Mouse (Mus musculus) forebrain, embryonic 16.5 days (tissue): ENCODE results near the gene Ptrh1. TPM values are rescaled to one million over a fixed set of nuclear protein-coding genes. Genes with fewer than 3 reads are reported as not detected.

Experiments used
- ATAC-seq: fragments of 200-750 bp; cut with Nextera tagmentation; 2 replicates; pipeline ENCODE4 v1.8.0; 2017; ENCODE audit warnings: mild to moderate bottlenecking, moderate library complexity
- H3K27ac ChIP-seq: fragments of 300-500 bp; sonication (generic); 2 replicates; pipeline ENCODE4 v1.5.1; 2014; ENCODE audit warnings: low read length, control low read depth
- H3K27me3 ChIP-seq: fragments of 300-500 bp; sonication (generic); replicated peaks from 2 replicates; pipeline ENCODE4 v1.6.1; 2014; ENCODE audit warnings: low read length; ENCODE audit not compliant: control insufficient read depth, insufficient read depth
- H3K36me3 ChIP-seq: fragments of 300-500 bp; sonication (generic); 2 replicates; pipeline ENCODE4 v1.6.1; 2014; ENCODE audit not compliant: control insufficient read depth, insufficient read depth
- H3K4me1 ChIP-seq: fragments of 300-500 bp; sonication (generic); replicated peaks from 2 replicates; pipeline ENCODE4 v1.6.1; 2014; ENCODE audit warnings: low read length; ENCODE audit not compliant: control insufficient read depth, insufficient read depth
- H3K4me2 ChIP-seq: fragments of 300-500 bp; sonication (generic); 2 replicates; pipeline ENCODE4 v1.6.1; 2014; ENCODE audit warnings: mild to moderate bottlenecking, low read length, control low read depth
- H3K4me3 ChIP-seq: fragments of 300-500 bp; sonication (generic); replicated peaks from 2 replicates; pipeline ENCODE4 v1.5.1; 2014; ENCODE audit warnings: mild to moderate bottlenecking, low read length, control low read depth
- H3K9ac ChIP-seq: fragments of 300-500 bp; sonication (generic); replicated peaks from 2 replicates; pipeline ENCODE4 v1.6.1; 2014; ENCODE audit warnings: low read depth, low read length, control low read depth
- H3K9me3 ChIP-seq: fragments of 300-500 bp; sonication (generic); 2 replicates; pipeline ENCODE4 v1.6.1; 2016; ENCODE audit warnings: low read length; ENCODE audit not compliant: control insufficient read depth
- WGBS: fragments of 180-500 bp; shearing (Covaris S2); extraction: QIAGEN DNeasy Blood & Tissue Kit; methylation state at CpG from one replicate; pipeline ENCODE4 v1.1.7; 2014; 5-methylcytosine and 5-hydroxymethylcytosine counted together
- polyA plus RNA-seq: library from polyadenylated mRNA; unstranded; fragments of >200 nt; fragmentation: Nextera tagmentation; extraction: Ambion mirVana; gene quantifications from 2 replicates; pipeline ENCODE4 v1.2.1, GENCODE M21; 2015

The Ptrh1 gene
- polyA plus RNA-seq, 1 experiment from 2014 or later: 6.9 TPM

DNA sequence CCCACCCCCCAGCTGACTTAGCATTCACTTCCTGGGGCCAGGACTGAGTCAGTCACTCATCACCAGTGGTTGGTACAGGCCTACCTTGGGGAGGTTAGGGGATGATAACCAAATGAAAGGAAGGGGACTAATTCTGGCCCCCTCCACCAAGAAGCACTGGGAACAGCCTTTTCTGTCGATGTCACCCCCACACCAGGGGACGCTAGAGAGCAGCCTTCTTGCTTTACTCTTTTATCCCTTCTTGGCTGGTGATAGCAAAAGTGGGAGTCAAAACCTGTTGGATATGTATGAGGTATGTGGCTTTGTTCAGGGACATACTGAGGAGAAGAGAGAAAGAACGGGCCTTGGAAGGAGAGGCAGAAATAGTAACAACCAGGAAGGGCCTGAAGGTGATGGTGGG is 12.2 kb upstream of the Ptrh1 start:
- no peak overlapping the region for H3K9ac ChIP-seq
- no peak for ATAC-seq
- peaks cover 13% of the 10 kb centered on the region for H3K4me1 ChIP-seq
- H3K27ac ChIP-seq: no peak overlapping the region
- peaks cover 8% of the 10 kb centered on the region for H3K36me3 ChIP-seq
- H3K27me3 ChIP-seq: no peaks in the 10 kb centered on the region
- H3K4me3 ChIP-seq: no peak overlapping the region
- H3K9me3 ChIP-seq: no peaks in the 10 kb centered on the region
- WGBS: 86% methylated on average over 3 of the region's 3 CpGs
- no peak overlapping the region for H3K4me2 ChIP-seq

GRCm38 (mm10) chr2:32767241-32767640 is 8.3 kb upstream of the Ptrh1 start:
- Histone ChIP-seq H3K4me3 (no peak overlapping the region), H3K4me2 (no peak overlapping the region), H3K4me1 (no peaks in the 10 kb centered on the region), H3K9me3 (no peaks in the 10 kb centered on the region), H3K27me3 (no peaks in the 10 kb centered on the region), H3K27ac (no peak overlapping the region), H3K36me3 (peaks cover 3% of the 10 kb centered on the region; the same call in 1 of the 2 replicates), H3K9ac (no peak overlapping the region)
- no peak for ATAC-seq
- WGBS: 85% methylated on average over 12 of the region's 12 CpGs

- Histone ChIP-seq H3K4me1 (no peaks in the 10 kb centered on the region), H3K27me3 (no peaks in the 10 kb centered on the region), H3K27ac (no peak overlapping the region), H3K4me2 (no peak overlapping the region), H3K9ac (no peak overlapping the region), H3K4me3 (no peak overlapping the region), H3K9me3 (no peaks in the 10 kb centered on the region), H3K36me3 (no peaks in the 10 kb centered on the region)
- no peak for ATAC-seq
- 54% methylated on average over 19 of the region's 19 CpGs for WGBS
Measured at GRCm38 (mm10) chr2:32768661-32769285, 6.8 kb upstream of the Ptrh1 start.

- Histone ChIP-seq H3K27me3 (no peaks in the 10 kb centered on the region), H3K4me1 (no peaks in the 10 kb centered on the region), H3K4me2 (no peak overlapping the region), H3K4me3 (no peak overlapping the region), H3K36me3 (no peaks in the 10 kb centered on the region), H3K9ac (no peak overlapping the region), H3K27ac (no peak overlapping the region), H3K9me3 (no peaks in the 10 kb centered on the region)
- ATAC-seq: no peak
- WGBS: 60% methylated on average over 5 of the region's 5 CpGs
Measured at GRCm38 (mm10) chr2:32769327-32770085, 6.1 kb upstream of the Ptrh1 start.

GRCm38 (mm10) chr2:32771886-32772285 is 3.7 kb upstream of the Ptrh1 start:
- Histone ChIP-seq H3K9me3 (no peaks in the 10 kb centered on the region), H3K4me2 (no peak overlapping the region), H3K4me3 (no peak overlapping the region), H3K27ac (no peak overlapping the region), H3K9ac (no peak overlapping the region), H3K27me3 (no peaks in the 10 kb centered on the region), H3K36me3 (no peaks in the 10 kb centered on the region), H3K4me1 (peaks cover 13% of the 10 kb centered on the region)
- no peak for ATAC-seq
- WGBS: 36% methylated on average over 10 of the region's 12 CpGs

- Histone ChIP-seq H3K27ac (no peak overlapping the region), H3K4me3 (no peak overlapping the region), H3K4me2 (no peak overlapping the region), H3K9ac (no peak overlapping the region), H3K27me3 (no peaks in the 10 kb centered on the region), H3K36me3 (no peaks in the 10 kb centered on the region), H3K4me1 (peaks cover 13% of the 10 kb centered on the region), H3K9me3 (no peaks in the 10 kb centered on the region)
- WGBS: 87% methylated on average over 8 of the region's 8 CpGs
- ATAC-seq: no peak
Measured at GRCm38 (mm10) chr2:32772626-32773279, 2.8 kb upstream of the Ptrh1 start.

- peak overlapping the region; percentile 74 for H3K4me3 ChIP-seq
- peaks cover 13% of the 10 kb centered on the region for H3K4me1 ChIP-seq
- ATAC-seq: no peak
- H3K27ac ChIP-seq: no peak overlapping the region
- H3K9ac ChIP-seq: peak overlapping the region; percentile 26; the same call in 1 of the 2 replicates
- WGBS: 17% methylated on average over 22 of the region's 22 CpGs
- H3K4me2 ChIP-seq: peak overlapping the region; percentile 72
- no peaks in the 10 kb centered on the region for H3K9me3 ChIP-seq
- H3K27me3 ChIP-seq: no peaks in the 10 kb centered on the region
- H3K36me3 ChIP-seq: no peaks in the 10 kb centered on the region
Measured at GRCm38 (mm10) chr2:32776192-32776591, 606 bp downstream of the Ptrh1 start.

DNA sequence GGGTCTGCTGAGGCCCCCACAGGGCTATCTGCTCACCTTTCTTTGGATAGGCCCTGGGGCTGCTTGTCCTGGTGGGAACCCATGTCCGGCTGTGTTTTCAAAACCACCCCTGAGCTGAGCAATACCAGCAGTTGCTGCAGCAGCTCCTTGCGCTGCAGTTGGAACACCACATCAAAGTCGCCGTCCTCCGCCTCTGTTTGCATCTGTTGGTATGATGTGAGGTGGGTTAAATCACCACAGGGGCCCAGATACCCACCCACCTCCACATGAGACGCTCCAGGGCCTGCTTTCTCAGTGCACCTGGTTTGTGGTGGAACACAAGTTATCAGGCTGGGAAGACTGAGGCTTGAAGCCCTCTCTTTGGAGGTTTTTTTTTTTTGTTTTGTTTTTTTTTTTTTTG is 2.5 kb downstream of the Ptrh1 start:
- Histone ChIP-seq H3K4me3 (no peak overlapping the region), H3K36me3 (no peaks in the 10 kb centered on the region), H3K27me3 (no peaks in the 10 kb centered on the region), H3K27ac (no peak overlapping the region), H3K4me1 (peaks cover 13% of the 10 kb centered on the region), H3K9me3 (no peaks in the 10 kb centered on the region), H3K9ac (no peak overlapping the region), H3K4me2 (no peak overlapping the region)
- WGBS: 94% methylated on average over 6 of the region's 6 CpGs
- no peak for ATAC-seq

DNA sequence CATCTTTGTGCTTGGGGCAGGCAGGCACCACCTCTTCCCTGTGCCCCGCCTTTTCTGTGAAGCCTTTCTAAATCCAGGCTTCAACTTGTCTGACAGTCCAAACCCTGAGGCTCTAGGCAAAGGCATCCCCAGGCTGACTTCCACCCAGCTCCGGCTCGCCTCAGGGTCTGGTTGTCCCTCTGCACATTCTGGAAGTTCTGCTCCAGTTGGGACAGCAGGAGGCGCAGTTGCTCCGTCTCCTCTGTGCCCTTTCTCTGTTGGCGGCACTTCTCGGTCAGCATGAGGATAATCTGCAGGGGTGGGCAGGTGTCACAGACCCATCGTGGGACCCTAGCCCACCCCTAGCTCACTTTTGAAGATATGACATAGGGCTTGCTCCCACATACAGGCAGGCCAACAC is 3.5 kb downstream of the Ptrh1 start:
- Histone ChIP-seq H3K36me3 (no peaks in the 10 kb centered on the region), H3K27ac (no peak overlapping the region), H3K9me3 (no peaks in the 10 kb centered on the region), H3K4me1 (peaks cover 13% of the 10 kb centered on the region), H3K4me2 (no peak overlapping the region), H3K27me3 (no peaks in the 10 kb centered on the region), H3K9ac (no peak overlapping the region), H3K4me3 (no peak overlapping the region)
- 17% methylated on average over 8 of the region's 8 CpGs for WGBS
- ATAC-seq: no peak
